Mouse (Mus musculus): ENCODE data around the gene Fam111a. TPM values are rescaled to one million over a fixed set of nuclear protein-coding genes. Genes with fewer than 3 reads are reported as not detected.

The Fam111a gene
- polyA plus RNA-seq, 1 experiment from 2014 or later = 24.5 TPM

DNA sequence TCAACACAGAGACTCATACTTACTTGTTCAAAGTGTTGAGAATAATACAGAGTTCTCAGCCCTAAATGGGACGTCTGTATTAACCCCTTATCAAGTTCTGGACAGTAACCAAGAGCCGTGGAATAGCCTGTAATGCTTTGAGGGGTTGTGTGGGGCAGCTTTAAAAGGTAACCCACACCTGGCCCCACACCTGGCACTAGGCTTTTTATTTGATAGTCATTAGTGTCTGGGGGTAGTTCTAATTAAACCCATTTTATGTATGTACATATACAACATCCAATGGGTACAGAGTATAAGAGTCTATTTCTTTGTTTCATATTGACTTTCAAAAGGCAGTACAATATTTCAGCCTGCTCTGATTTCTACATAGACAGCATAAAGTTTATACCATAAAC, 49.6 kb downstream of the Fam111a start:
- DNase-seq (ENCODE audit: low spot score) = no peak
- no peak overlapping the region for H3K4me3 ChIP-seq (ENCODE audit: low read depth, low read length)

DNA sequence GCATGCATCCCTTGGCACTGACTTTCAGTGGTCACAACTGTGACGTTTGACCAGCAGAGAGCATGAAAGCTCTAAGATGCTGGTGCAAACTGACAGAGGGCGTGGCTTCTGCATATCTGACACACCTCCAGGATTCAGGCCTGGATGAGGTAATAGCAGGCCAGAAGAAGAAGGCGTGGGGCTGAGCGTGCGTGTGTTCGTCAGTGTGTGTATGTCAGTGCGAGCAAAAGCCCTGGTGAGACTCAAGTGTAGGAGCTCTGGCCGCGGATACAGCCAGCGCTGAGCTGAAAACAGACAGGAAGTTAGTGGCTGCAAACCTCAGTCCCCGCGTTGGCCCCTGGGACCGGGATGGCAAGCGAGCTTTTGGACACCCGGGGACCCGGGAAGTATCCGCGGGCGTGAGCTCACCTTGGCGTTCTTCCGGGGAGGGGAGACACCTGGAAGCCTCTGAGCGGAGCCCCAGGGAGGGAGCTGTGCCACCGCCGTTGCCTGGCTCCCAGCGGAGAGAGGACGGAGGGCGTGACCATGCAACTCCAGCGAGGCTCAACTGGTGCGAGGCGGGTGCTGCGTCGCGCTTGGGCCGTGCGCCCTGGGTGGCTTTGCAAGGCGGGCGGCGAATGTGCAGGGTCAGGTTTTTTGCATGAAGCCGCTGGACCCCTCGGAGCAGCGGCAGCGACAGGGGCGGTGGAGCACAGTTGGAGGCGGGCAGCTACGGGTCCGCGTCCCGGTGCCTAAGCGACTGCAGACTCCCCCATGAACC, 50.2 kb downstream of the Fam111a start:
- H3K4me1 ChIP-seq (ENCODE audit: control insufficient read depth, insufficient read depth, low read length) = no peaks in the 10 kb centered on the region
- peak overlapping the region; percentile 55 for H3K9ac ChIP-seq (ENCODE audit: low read length)
- no peaks in the 10 kb centered on the region for H3K9me3 ChIP-seq (ENCODE audit: control insufficient read depth, low read length)
- no peak overlapping the region for H3K27ac ChIP-seq (ENCODE audit: low read depth, low read length)
- under 1% methylated on average over 49 of the region's 49 CpGs for WGBS
- ATAC-seq (ENCODE audit: insufficient read depth, low FRiP score, low TSS enrichment) = peak; percentile 80
- peak overlapping the region; percentile 54 for H3K4me3 ChIP-seq (ENCODE audit: low read depth, low read length)
- no peaks in the 10 kb centered on the region for H3K27me3 ChIP-seq (ENCODE audit: control insufficient read depth, insufficient read depth, low read length)
- peak; percentile 60 for DNase-seq (ENCODE audit: low spot score)
- H3K4me2 ChIP-seq (ENCODE audit: low read depth) = peak overlapping the region; percentile 99
- H3K36me3 ChIP-seq (ENCODE audit: control insufficient read depth, insufficient read depth, low read length) = no peaks in the 10 kb centered on the region

More for the DNA sequence above, 49.6 kb downstream of the Fam111a start:
- 62% methylated on average over 2 of the region's 2 CpGs for WGBS
- no peak overlapping the region for H3K27ac ChIP-seq (ENCODE audit: low read depth, low read length)
- no peak overlapping the region for H3K9ac ChIP-seq (ENCODE audit: low read length)
- H3K4me1 ChIP-seq (ENCODE audit: control insufficient read depth, insufficient read depth, low read length) = no peaks in the 10 kb centered on the region
- H3K4me2 ChIP-seq (ENCODE audit: low read depth) = peak overlapping the region; percentile 99
- H3K9me3 ChIP-seq (ENCODE audit: control insufficient read depth, low read length) = no peaks in the 10 kb centered on the region
- no peaks in the 10 kb centered on the region for H3K27me3 ChIP-seq (ENCODE audit: control insufficient read depth, insufficient read depth, low read length)
- H3K36me3 ChIP-seq (ENCODE audit: control insufficient read depth, insufficient read depth, low read length) = no peaks in the 10 kb centered on the region
- 0 out of 2 replicates have a peak, but pooled peaks have one; percentile 1 for ATAC-seq (ENCODE audit: insufficient read depth, low FRiP score, low TSS enrichment)

DNA sequence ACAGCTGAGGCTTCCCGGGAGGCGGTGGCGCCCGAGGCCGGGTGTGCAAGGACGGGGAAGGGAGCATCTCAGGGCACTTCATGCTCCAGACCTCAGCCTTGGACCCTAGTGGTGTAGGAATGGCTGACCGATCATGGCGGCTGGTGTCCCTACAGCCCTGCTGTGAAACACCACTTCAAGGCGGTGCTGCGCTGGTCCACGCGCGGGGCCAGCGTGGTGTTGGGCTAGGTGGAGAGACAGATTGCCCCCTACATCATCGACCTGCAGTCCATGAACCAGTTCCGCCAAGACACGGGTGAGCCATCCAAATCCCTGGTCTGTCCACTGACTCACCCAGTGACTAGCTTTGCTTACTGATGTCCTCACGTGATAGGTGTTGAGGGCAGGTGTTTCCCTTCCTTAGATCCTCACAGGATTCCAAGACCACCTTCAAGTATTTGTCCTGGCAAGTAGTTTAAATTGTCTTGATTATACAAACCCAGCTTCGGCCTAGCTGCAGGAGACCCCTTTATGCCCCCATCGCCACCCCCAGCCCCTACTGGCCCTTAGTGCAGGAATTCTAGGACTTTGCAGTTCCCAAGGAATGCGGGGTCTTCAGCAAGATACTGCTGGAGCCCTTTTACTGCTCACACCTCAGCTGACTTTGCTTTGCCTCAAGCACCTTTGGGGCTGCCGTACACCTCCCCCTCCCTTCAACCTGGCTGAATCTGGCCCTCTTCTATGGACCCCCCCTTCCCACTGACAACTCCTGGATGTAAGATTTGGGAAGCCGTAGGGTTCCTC, 50.9 kb downstream of the Fam111a start:
- ATAC-seq (ENCODE audit: insufficient read depth, low FRiP score, low TSS enrichment) (peak; percentile 57), DNase-seq (ENCODE audit: low spot score) (no peak)
- H3K4me1 ChIP-seq (ENCODE audit: control insufficient read depth, insufficient read depth, low read length) = no peaks in the 10 kb centered on the region
- H3K9me3 ChIP-seq (ENCODE audit: control insufficient read depth, low read length) = no peaks in the 10 kb centered on the region
- no peak overlapping the region for H3K27ac ChIP-seq (ENCODE audit: low read depth, low read length)
- peak overlapping the region; percentile 54 for H3K4me3 ChIP-seq (ENCODE audit: low read depth, low read length)
- no peaks in the 10 kb centered on the region for H3K27me3 ChIP-seq (ENCODE audit: control insufficient read depth, insufficient read depth, low read length)
- no peaks in the 10 kb centered on the region for H3K36me3 ChIP-seq (ENCODE audit: control insufficient read depth, insufficient read depth, low read length)
- peak overlapping the region; percentile 55 for H3K9ac ChIP-seq (ENCODE audit: low read length)
- 16% methylated on average over 23 of the region's 23 CpGs for WGBS
- H3K4me2 ChIP-seq (ENCODE audit: low read depth) = peak overlapping the region; percentile 99

GRCm38 (mm10) chr19:12597073-12597405, 51.5 kb downstream of the Fam111a start:
- no peak for DNase-seq (ENCODE audit: low spot score)
- H3K27me3 ChIP-seq (ENCODE audit: control insufficient read depth, insufficient read depth, low read length) = no peaks in the 10 kb centered on the region
- no peak overlapping the region for H3K4me2 ChIP-seq (ENCODE audit: low read depth)
- WGBS = 53% methylated on average over 3 of the region's 3 CpGs
- no peak overlapping the region for H3K9ac ChIP-seq (ENCODE audit: low read length)
- H3K27ac ChIP-seq (ENCODE audit: low read depth, low read length) = no peak overlapping the region
- no peaks in the 10 kb centered on the region for H3K4me1 ChIP-seq (ENCODE audit: control insufficient read depth, insufficient read depth, low read length)
- H3K4me3 ChIP-seq (ENCODE audit: low read depth, low read length) = no peak overlapping the region
- no peaks in the 10 kb centered on the region for H3K36me3 ChIP-seq (ENCODE audit: control insufficient read depth, insufficient read depth, low read length)
- no peak for ATAC-seq (ENCODE audit: insufficient read depth, low FRiP score, low TSS enrichment)
- H3K9me3 ChIP-seq (ENCODE audit: control insufficient read depth, low read length) = no peaks in the 10 kb centered on the region

DNA sequence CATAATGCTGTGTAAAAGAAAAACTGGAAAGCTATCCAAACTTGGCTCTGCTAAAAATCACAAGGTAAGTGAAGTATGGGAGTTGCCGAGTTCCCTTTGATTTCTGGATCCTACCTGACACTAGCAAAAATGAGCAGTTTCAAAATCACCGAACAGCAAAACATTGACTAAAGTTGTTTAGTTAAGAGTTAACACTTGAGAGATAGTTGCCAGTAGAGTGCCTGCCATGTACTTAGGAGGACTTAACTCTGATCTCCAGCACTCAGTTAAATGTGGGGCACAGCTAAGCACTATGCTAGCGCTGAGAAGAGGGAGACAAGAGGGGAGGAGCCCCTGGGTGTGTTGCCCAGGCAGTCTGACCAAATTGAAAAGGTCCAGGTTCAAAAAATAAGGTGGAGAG, 53.1 kb downstream of the Fam111a start:
- ATAC-seq (ENCODE audit: insufficient read depth, low FRiP score, low TSS enrichment) (no peak), DNase-seq (ENCODE audit: low spot score) (no peak)
- no peak overlapping the region for H3K27ac ChIP-seq (ENCODE audit: low read depth, low read length)
- no peaks in the 10 kb centered on the region for H3K9me3 ChIP-seq (ENCODE audit: control insufficient read depth, low read length)
- WGBS = 76% methylated on average over 3 of the region's 3 CpGs
- H3K27me3 ChIP-seq (ENCODE audit: control insufficient read depth, insufficient read depth, low read length) = no peaks in the 10 kb centered on the region
- no peaks in the 10 kb centered on the region for H3K36me3 ChIP-seq (ENCODE audit: control insufficient read depth, insufficient read depth, low read length)
- H3K9ac ChIP-seq (ENCODE audit: low read length) = no peak overlapping the region
- no peaks in the 10 kb centered on the region for H3K4me1 ChIP-seq (ENCODE audit: control insufficient read depth, insufficient read depth, low read length)
- H3K4me2 ChIP-seq (ENCODE audit: low read depth) = no peak overlapping the region
- no peak overlapping the region for H3K4me3 ChIP-seq (ENCODE audit: low read depth, low read length)

DNA sequence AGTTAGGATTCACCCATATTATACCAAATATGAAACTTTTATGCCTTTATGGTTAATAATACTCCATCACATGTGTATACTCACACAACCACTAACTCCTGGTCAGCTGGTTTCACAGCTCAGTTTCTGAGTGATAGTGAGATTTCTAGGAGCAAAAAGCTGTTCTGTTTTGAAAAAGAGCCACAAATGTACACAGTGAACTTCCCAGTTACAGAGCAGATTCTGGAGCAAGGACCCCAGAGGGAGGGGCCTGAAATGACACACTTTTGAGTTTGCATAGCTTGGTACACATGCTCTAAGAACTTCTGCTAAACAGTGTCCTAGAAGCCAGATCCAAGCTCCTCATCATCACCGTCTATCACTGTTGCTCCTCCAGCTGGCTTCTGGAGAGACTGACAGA, 54.1 kb downstream of the Fam111a start, which contains the start of gene Gm4952:
Gm4952 (plus strand) TSS at position 301 of the 400 bp plus-strand sequence.
- no peak within 1 kb of the TSS for H3K4me3 ChIP-seq (ENCODE audit: low read depth, low read length)
- DNase-seq (ENCODE audit: low spot score) (no peak), ATAC-seq (ENCODE audit: insufficient read depth, low FRiP score, low TSS enrichment) (no peak)
- H3K27ac ChIP-seq (ENCODE audit: low read depth, low read length) = no peak within 1 kb of the TSS
- H3K4me1 ChIP-seq (ENCODE audit: control insufficient read depth, insufficient read depth, low read length) = no peaks in the 10 kb centered on the region
- H3K27me3 ChIP-seq (ENCODE audit: control insufficient read depth, insufficient read depth, low read length) = no peaks in the 10 kb centered on the region
- H3K36me3 ChIP-seq (ENCODE audit: control insufficient read depth, insufficient read depth, low read length) = no peaks in the 10 kb centered on the region
- H3K9me3 ChIP-seq (ENCODE audit: control insufficient read depth, low read length) = no peaks in the 10 kb centered on the region
- no peak within 1 kb of the TSS for H3K4me2 ChIP-seq (ENCODE audit: low read depth)
- no peak within 1 kb of the TSS for H3K9ac ChIP-seq (ENCODE audit: low read length)
- WGBS = 64% methylated on average over 1 of the region's 1 CpGs

GRCm38 (mm10) chr19:12600684-12601480, 55.3 kb downstream of the Fam111a start:
- Histone ChIP-seq H3K36me3 (ENCODE audit: control insufficient read depth, insufficient read depth, low read length) (no peaks in the 10 kb centered on the region), H3K4me3 (ENCODE audit: low read depth, low read length) (no peak overlapping the region), H3K9ac (ENCODE audit: low read length) (no peak overlapping the region), H3K9me3 (ENCODE audit: control insufficient read depth, low read length) (no peaks in the 10 kb centered on the region), H3K27ac (ENCODE audit: low read depth, low read length) (no peak overlapping the region), H3K4me1 (ENCODE audit: control insufficient read depth, insufficient read depth, low read length) (no peaks in the 10 kb centered on the region), H3K4me2 (ENCODE audit: low read depth) (no peak overlapping the region), H3K27me3 (ENCODE audit: control insufficient read depth, insufficient read depth, low read length) (no peaks in the 10 kb centered on the region)
- WGBS = 12% methylated on average over 2 of the region's 2 CpGs
- DNase-seq (ENCODE audit: low spot score) = no peak
- ATAC-seq (ENCODE audit: insufficient read depth, low FRiP score, low TSS enrichment) = no peak

DNA sequence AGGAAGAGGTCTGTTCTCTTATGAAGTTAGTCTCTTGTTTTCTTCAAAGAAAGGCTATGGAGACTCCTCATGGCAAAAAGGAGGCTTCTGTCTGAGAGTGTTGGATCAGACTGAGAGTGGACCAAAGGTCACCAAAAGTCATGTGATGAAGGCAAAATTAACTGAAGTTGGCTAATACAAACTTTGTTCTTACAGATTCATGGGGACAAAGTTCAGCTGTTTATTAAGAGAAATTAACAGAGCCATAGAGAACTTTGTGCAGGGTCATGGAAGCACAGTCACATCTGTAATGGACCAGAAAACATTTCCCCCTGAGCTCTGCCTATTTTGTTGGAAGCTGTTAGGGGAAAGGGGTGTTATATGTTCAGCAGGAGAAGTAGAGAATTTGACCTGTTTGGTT, 62.8 kb downstream of the Fam111a start:
- no peak for DNase-seq (ENCODE audit: low spot score)
- no peak overlapping the region for H3K4me2 ChIP-seq (ENCODE audit: low read depth)
- H3K27me3 ChIP-seq (ENCODE audit: control insufficient read depth, insufficient read depth, low read length) = no peaks in the 10 kb centered on the region
- H3K9me3 ChIP-seq (ENCODE audit: control insufficient read depth, low read length) = no peaks in the 10 kb centered on the region
- no peak overlapping the region for H3K4me3 ChIP-seq (ENCODE audit: low read depth, low read length)
- no peaks in the 10 kb centered on the region for H3K4me1 ChIP-seq (ENCODE audit: control insufficient read depth, insufficient read depth, low read length)
- no peak for ATAC-seq (ENCODE audit: insufficient read depth, low FRiP score, low TSS enrichment)
- no peaks in the 10 kb centered on the region for H3K36me3 ChIP-seq (ENCODE audit: control insufficient read depth, insufficient read depth, low read length)
- no peak overlapping the region for H3K27ac ChIP-seq (ENCODE audit: low read depth, low read length)
- H3K9ac ChIP-seq (ENCODE audit: low read length) = no peak overlapping the region

Data from neural tube, embryonic 11.5 days (tissue).